Mouse (Mus musculus) C2C12 (cell line): ENCODE results near the gene Lsm14a. TPM values are rescaled to one million over a fixed set of nuclear protein-coding genes. Genes with fewer than 3 reads are reported as not detected.
A peak's percentile ranks its signal among the peaks of the same experiment; 100 is the strongest.

Source experiments
- H3K27me3 ChIP-seq: one replicate; pipeline ENCODE4 v1.6.1; 2011; ENCODE audit not compliant: control insufficient read depth, insufficient read depth, insufficient read length
- H3K36me3 ChIP-seq: one replicate; pipeline ENCODE4 v1.6.1; 2011; ENCODE audit not compliant: control insufficient read depth, insufficient read depth
- H3K4me3 ChIP-seq: one replicate; pipeline ENCODE4 v1.5.1; 2011; ENCODE audit warnings: mild to moderate bottlenecking, control low read depth; ENCODE audit not compliant: poor library complexity, insufficient read depth, severe bottlenecking
- H3K79me2 ChIP-seq: one replicate; pipeline ENCODE4 v1.6.1; 2011; ENCODE audit not compliant: control insufficient read depth, insufficient read depth
- H3K79me3 ChIP-seq: one replicate; pipeline ENCODE4 v1.6.1; 2011; ENCODE audit warnings: low read depth, control low read depth
- H3ac ChIP-seq: one replicate; pipeline ENCODE3; 2011; ENCODE audit warnings: low read depth; ENCODE audit not compliant: control insufficient read depth, insufficient read length
- CEBPB ChIP-seq: IDR thresholded peaks from one replicate; pipeline ENCODE4 v1.6.1; 2011; ENCODE audit warnings: low read depth, mild to moderate bottlenecking, control low read depth, moderate library complexity
- CTCF ChIP-seq: IDR thresholded peaks from one replicate; pipeline ENCODE4 v1.5.1; 2011; ENCODE audit not compliant: control insufficient read depth, insufficient read depth, insufficient read length
- FOSL1 ChIP-seq: IDR thresholded peaks from one replicate; pipeline ENCODE4 v1.8.0; 2011; ENCODE audit warnings: mild to moderate bottlenecking, low read length; ENCODE audit not compliant: poor library complexity, insufficient read depth, severe bottlenecking
- MAX ChIP-seq: IDR thresholded peaks from one replicate; pipeline ENCODE4 v1.6.1; 2011; ENCODE audit warnings: mild to moderate bottlenecking, control low read depth
- MYOD1 ChIP-seq: IDR thresholded peaks from one replicate; pipeline ENCODE4 v1.6.1; 2011; ENCODE audit warnings: low read depth; ENCODE audit not compliant: control insufficient read depth, insufficient read length
- MYOG ChIP-seq: IDR thresholded peaks from one replicate; pipeline ENCODE4 v1.6.1; 2011; ENCODE audit not compliant: control insufficient read depth, insufficient read length; ENCODE audit errors: extremely low read depth
- USF1 ChIP-seq: IDR thresholded peaks from one replicate; pipeline ENCODE4 v1.6.1; 2011; ENCODE audit warnings: low read depth, mild to moderate bottlenecking, control low read depth, moderate library complexity
- polyA plus RNA-seq: library from polyadenylated mRNA; unstranded; fragments of >200 nt; fragmentation: generic; extraction: Trizol; gene quantifications from one replicate; pipeline ENCODE4 v1.2.1, GENCODE M21; 2012; ENCODE audit warnings: missing spikeins

The Lsm14a gene
- polyA plus RNA-seq, 1 experiment: 41.9 TPM

DNA sequence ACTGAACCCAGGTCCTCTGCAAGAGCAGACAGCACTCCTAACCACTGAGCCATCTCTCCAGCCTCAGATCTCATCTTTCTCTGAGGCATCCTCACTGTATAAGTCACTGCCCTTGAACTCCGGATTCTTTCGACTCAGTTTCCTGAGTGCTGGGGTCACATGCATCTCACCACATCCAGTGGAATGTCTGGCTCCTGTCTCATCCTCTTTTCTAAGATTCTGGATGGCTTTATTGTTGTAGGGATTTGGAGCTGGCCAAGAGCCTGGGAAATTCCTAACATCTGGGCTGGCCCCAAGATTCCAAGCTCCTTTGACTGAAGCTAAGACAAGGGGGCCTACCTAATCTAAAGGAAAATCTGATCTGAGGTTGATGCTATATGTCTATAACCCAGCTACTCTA, 74.0 kb downstream of the Lsm14a start:
- Histone ChIP-seq H3K27me3 (no peaks in the 10 kb centered on the region), H3K79me2 (no peaks in the 10 kb centered on the region), H3K79me3 (no peaks in the 10 kb centered on the region), H3ac (no peak overlapping the region), H3K36me3 (no peaks in the 10 kb centered on the region), H3K4me3 (no peak overlapping the region)
- no peak for TF ChIP-seq MYOD1
- TF ChIP-seq FOSL1: no peak
- TF ChIP-seq USF1: peak; percentile 52
- TF ChIP-seq MAX: no peak
- no peak for TF ChIP-seq CTCF

DNA sequence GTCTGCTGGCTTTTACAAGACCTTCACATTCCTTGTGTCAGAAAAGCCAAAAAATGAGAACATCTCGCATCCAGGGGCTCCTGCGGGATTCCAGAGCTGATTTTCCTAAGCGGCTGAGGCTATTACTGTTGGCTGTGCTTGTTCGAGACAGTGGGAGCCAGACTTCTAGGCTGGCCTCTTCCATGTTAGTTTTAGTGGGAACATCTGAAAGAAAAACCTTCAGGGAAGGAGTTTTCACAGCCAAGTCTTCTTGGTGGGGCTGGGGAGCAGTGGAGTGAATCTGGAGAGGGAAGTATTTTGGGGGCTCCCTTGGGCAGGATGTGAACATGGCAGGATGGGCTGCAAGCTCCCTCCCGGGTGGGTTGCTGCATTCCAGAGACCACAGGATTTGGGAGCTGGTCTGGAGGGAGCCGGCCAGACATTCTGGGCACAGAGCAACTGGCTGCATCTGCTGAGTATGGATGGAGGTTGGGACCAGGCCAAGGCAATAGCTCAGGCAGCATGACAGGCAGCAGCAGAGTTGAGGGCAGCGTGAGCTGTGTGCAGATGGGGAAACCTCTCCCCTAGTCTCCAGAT, 75.1 kb downstream of the Lsm14a start:
- no peak overlapping the region for H3ac ChIP-seq
- no peaks in the 10 kb centered on the region for H3K27me3 ChIP-seq
- H3K4me3 ChIP-seq: no peak overlapping the region
- TF ChIP-seq MYOG (no peak), MAX (no peak), CTCF (no peak), MYOD1 (no peak), USF1 (no peak), FOSL1 (no peak), CEBPB (no peak)
- no peaks in the 10 kb centered on the region for H3K79me3 ChIP-seq
- H3K36me3 ChIP-seq: no peaks in the 10 kb centered on the region
- peaks cover under 1% of the 10 kb centered on the region for H3K79me2 ChIP-seq

DNA sequence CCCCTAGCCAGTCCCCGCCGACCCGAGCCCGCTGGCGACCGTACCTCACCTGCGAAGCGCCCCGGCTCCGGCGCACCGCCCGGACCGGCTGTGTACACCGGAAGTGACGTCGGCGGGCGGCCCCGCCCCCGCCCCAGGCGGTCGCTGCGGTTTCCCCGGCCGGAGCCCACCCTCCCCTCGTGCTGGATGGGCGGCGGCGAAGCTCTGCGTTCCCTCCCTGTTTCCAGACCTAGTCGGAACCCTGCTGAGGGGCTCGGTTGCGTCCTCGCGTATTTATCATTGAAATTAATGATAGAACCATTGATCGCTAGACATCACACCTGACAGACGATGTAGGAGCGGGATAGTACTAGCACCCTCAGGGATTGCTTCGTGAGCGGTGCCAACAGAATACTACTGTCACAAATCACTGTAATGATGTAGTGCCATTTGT, 79.7 kb downstream of the Lsm14a start, which contains the start of gene 4931406P16Rik:
TSS of gene 4931406P16Rik (minus strand) at position 109 of the 433 bp plus-strand sequence.
- no peaks in the 10 kb centered on the region for H3K27me3 ChIP-seq

DNA sequence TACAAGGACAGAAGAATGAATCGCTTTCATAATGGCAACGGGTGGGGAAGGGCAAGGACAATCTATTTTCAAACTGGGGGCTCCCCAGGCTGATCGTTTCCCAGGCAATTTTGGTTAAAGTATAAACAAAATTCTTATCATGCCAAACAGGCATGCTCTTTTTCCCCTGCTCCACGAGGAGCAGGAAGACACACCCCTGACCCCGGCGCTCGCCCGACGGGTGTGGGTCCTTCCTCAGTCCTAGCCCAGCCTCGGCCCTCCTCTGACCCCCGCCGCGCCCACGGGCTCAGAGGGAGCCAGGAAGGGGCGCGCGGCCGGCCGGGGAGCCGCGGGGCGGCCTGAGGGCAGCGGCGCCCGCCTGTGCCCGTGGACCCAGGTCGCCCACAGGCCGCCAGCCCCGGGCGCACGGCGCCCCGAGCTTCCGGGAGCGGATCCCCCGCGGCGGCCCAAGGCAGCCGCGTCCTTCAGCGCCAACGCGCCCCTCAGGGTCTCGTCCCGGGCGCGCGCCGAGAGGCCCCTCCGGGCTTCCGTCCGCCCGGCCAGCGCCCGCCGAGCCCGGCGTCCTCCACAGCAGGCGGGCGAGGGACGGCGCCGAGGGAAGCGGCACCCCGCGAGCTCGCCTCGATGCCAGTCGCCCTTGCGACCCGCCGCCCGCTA, 80.2 kb downstream of the Lsm14a start:
- no peaks in the 10 kb centered on the region for H3K27me3 ChIP-seq
- H3K4me3 ChIP-seq: peak overlapping the region; percentile 52
- TF ChIP-seq FOSL1 (no peak), CTCF (no peak), CEBPB (no peak), USF1 (no peak), MYOD1 (no peak), MAX (no peak), MYOG (no peak)
- H3K36me3 ChIP-seq: peaks cover 4% of the 10 kb centered on the region
- H3K79me2 ChIP-seq: peaks cover 51% of the 10 kb centered on the region
- H3K79me3 ChIP-seq: peaks cover 44% of the 10 kb centered on the region
- H3ac ChIP-seq: peak overlapping the region; percentile 98

More for the DNA sequence above, 79.7 kb downstream of the Lsm14a start, which contains the start of gene 4931406P16Rik:
- peaks cover 46% of the 10 kb centered on the region for H3K79me2 ChIP-seq
- H3K79me3 ChIP-seq: peaks cover 41% of the 10 kb centered on the region
- peaks cover 4% of the 10 kb centered on the region for H3K36me3 ChIP-seq
- peak within 1 kb of the TSS; percentile 98 for H3ac ChIP-seq
- peak within 1 kb of the TSS; percentile 52 for H3K4me3 ChIP-seq
- peak; percentile 49 for TF ChIP-seq MAX
- TF ChIP-seq FOSL1: no peak
- no peak for TF ChIP-seq MYOG
- no peak for TF ChIP-seq USF1

DNA sequence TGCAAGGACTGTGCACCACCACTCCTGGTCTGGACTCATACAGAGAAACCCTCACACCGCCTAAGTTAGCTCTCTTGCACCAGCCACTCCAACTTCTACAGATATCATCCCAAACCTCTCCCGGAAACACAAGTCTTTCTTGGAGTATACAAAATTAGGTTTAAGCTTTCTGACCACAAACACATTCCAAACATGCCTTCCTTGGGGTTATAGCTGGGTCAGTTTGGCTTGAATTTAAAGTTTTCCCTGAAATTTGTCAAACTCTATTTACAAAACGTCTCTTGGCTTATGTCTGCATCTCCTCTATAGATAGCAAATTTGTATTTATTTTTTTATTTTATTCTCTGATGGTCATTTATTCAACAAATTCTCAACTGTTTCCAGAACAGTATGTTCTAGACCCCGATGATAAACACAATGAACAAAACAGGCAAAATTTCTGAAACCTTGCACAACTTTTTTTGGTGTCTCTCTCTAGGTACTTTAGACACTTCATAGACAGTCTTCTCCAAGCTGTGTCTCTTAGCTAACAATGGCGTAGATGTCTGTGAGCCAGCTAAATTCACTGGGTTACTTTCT, 83.8 kb downstream of the Lsm14a start:
- H3K4me3 ChIP-seq: no peak overlapping the region
- TF ChIP-seq MYOG (no peak), MYOD1 (no peak), MAX (no peak), CTCF (no peak), FOSL1 (no peak), CEBPB (no peak), USF1 (no peak)
- peaks cover 88% of the 10 kb centered on the region for H3K79me2 ChIP-seq
- H3K36me3 ChIP-seq: peaks cover 23% of the 10 kb centered on the region
- H3K79me3 ChIP-seq: peaks cover 73% of the 10 kb centered on the region
- H3K27me3 ChIP-seq: no peaks in the 10 kb centered on the region
- no peak overlapping the region for H3ac ChIP-seq

DNA sequence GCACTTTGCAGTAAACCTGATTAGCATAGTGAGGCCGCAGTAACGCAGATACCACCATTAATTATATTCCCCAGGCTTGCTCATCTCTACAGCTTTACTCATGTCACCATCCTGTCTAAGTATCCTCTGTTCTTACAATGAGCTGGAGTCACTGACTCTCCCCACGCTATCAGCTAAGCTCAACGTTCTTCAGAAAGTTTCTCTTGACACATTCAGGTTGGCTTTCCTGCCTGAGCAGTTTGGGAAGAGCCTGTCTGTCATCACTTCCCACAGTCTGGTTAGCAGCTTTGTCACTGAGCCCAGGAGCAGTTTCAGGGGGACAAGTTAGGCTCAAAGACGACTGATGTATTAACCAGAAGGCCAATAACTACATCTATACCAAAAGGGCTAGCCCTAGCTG, 84.5 kb downstream of the Lsm14a start:
- TF ChIP-seq CEBPB (no peak), MYOG (no peak), USF1 (no peak), MYOD1 (no peak), FOSL1 (no peak), MAX (no peak), CTCF (no peak)
- Histone ChIP-seq H3K79me3 (peaks cover 78% of the 10 kb centered on the region), H3ac (no peak overlapping the region), H3K27me3 (no peaks in the 10 kb centered on the region), H3K79me2 (peaks cover 95% of the 10 kb centered on the region), H3K36me3 (peaks cover 23% of the 10 kb centered on the region), H3K4me3 (no peak overlapping the region)
